Mouse (Mus musculus) neural tube, embryonic 15.5 days (tissue): ENCODE measurements at regions not wholly inside any gene's neighbourhood (a gene's known extent, or its start where the extent isn't known, plus 50 kb on each side); places are given as distances from the start of the nearest gene placed in this dataset.

Source experiments
- ATAC-seq: fragments of 200-750 bp; cut with Nextera tagmentation; 2 replicates; pipeline ENCODE4 v1.8.0; 2017; ENCODE audit warnings: mild to moderate bottlenecking, moderate TSS enrichment, moderate library complexity; ENCODE audit not compliant: low FRiP score
- H3K27ac ChIP-seq: fragments of 300-500 bp; sonication (generic); replicated peaks from 2 replicates; pipeline ENCODE4 v1.5.1; 2015; ENCODE audit warnings: mild to moderate bottlenecking, inconsistent platforms
- H3K27me3 ChIP-seq: fragments of 300-500 bp; sonication (generic); replicated peaks from 2 replicates; pipeline ENCODE4 v1.6.1; 2015; ENCODE audit warnings: inconsistent platforms
- H3K36me3 ChIP-seq: fragments of 300-500 bp; sonication (generic); 2 replicates; pipeline ENCODE4 v1.6.1; 2015; ENCODE audit warnings: inconsistent platforms
- H3K4me1 ChIP-seq: fragments of 300-500 bp; sonication (generic); 2 replicates; pipeline ENCODE4 v1.6.1; 2015; ENCODE audit warnings: inconsistent platforms
- H3K4me2 ChIP-seq: fragments of 300-500 bp; sonication (generic); 2 replicates; pipeline ENCODE4 v1.6.1; 2015; ENCODE audit warnings: inconsistent platforms, mild to moderate bottlenecking, moderate library complexity
- H3K4me3 ChIP-seq: fragments of 300-500 bp; sonication (generic); replicated peaks from 2 replicates; pipeline ENCODE4 v1.5.1; 2015; ENCODE audit warnings: mild to moderate bottlenecking, inconsistent platforms
- H3K9ac ChIP-seq: fragments of 300-500 bp; sonication (generic); replicated peaks from 2 replicates; pipeline ENCODE4 v1.6.1; 2015; ENCODE audit warnings: mild to moderate bottlenecking, inconsistent platforms
- H3K9me3 ChIP-seq: fragments of 300-500 bp; sonication (generic); replicated peaks from 2 replicates; pipeline ENCODE4 v1.6.1; 2016; ENCODE audit warnings: inconsistent platforms
- WGBS: fragments of 180-500 bp; shearing (Covaris S2); methylation state at CpG from one replicate; pipeline ENCODE4 v1.1.7; 2015; ENCODE audit warnings: mixed read lengths; 5-methylcytosine and 5-hydroxymethylcytosine counted together

GRCm38 (mm10) chr4:30216086-30216485, 1403.2 kb downstream of the Epha7 start:
- Histone ChIP-seq H3K36me3 (no peaks in the 10 kb centered on the region), H3K9me3 (no peaks in the 10 kb centered on the region), H3K9ac (no peak overlapping the region), H3K4me1 (no peaks in the 10 kb centered on the region), H3K27ac (no peak overlapping the region), H3K4me3 (no peak overlapping the region), H3K27me3 (no peaks in the 10 kb centered on the region), H3K4me2 (no peak overlapping the region)
- 95% methylated on average over 1 of the region's 1 CpGs for WGBS
- ATAC-seq: no peak

GRCm38 (mm10) chr4:30227139-30227538, 1414.2 kb downstream of the Epha7 start:
- Histone ChIP-seq H3K27ac (no peak overlapping the region), H3K4me3 (no peak overlapping the region), H3K27me3 (no peaks in the 10 kb centered on the region), H3K36me3 (no peaks in the 10 kb centered on the region), H3K4me2 (no peak overlapping the region), H3K9ac (no peak overlapping the region), H3K4me1 (no peaks in the 10 kb centered on the region), H3K9me3 (no peaks in the 10 kb centered on the region)
- no peak for ATAC-seq

- no peak for ATAC-seq
Measured at GRCm38 (mm10) chr4:30262101-30262500, 1449.2 kb downstream of the Epha7 start.

GRCm38 (mm10) chr4:30268026-30268425, 1455.1 kb downstream of the Epha7 start:
- Histone ChIP-seq H3K4me3 (no peak overlapping the region), H3K4me1 (no peaks in the 10 kb centered on the region), H3K36me3 (no peaks in the 10 kb centered on the region), H3K9ac (no peak overlapping the region), H3K9me3 (no peaks in the 10 kb centered on the region), H3K4me2 (no peak overlapping the region), H3K27me3 (no peaks in the 10 kb centered on the region), H3K27ac (no peak overlapping the region)
- WGBS: 82% methylated on average over 3 of the region's 3 CpGs
- no peak for ATAC-seq

More at GRCm38 (mm10) chr4:30262101-30262500, 1449.2 kb downstream of the Epha7 start:
- H3K9me3 ChIP-seq: no peaks in the 10 kb centered on the region
- 62% methylated on average over 2 of the region's 2 CpGs for WGBS
- H3K27ac ChIP-seq: no peak overlapping the region
- no peak overlapping the region for H3K9ac ChIP-seq
- H3K4me2 ChIP-seq: no peak overlapping the region
- H3K4me1 ChIP-seq: no peaks in the 10 kb centered on the region
- no peaks in the 10 kb centered on the region for H3K36me3 ChIP-seq
- H3K4me3 ChIP-seq: no peak overlapping the region
- H3K27me3 ChIP-seq: no peaks in the 10 kb centered on the region

GRCm38 (mm10) chr4:30270000-30270399, 1457.1 kb downstream of the Epha7 start:
- ATAC-seq: no peak
- no peaks in the 10 kb centered on the region for H3K4me1 ChIP-seq
- H3K9ac ChIP-seq: no peak overlapping the region
- no peak overlapping the region for H3K27ac ChIP-seq
- H3K36me3 ChIP-seq: no peaks in the 10 kb centered on the region
- H3K9me3 ChIP-seq: no peaks in the 10 kb centered on the region
- H3K4me3 ChIP-seq: no peak overlapping the region
- no peaks in the 10 kb centered on the region for H3K27me3 ChIP-seq
- no peak overlapping the region for H3K4me2 ChIP-seq

GRCm38 (mm10) chr4:30312438-30312837, 1499.5 kb downstream of the Epha7 start:
- Histone ChIP-seq H3K4me1 (0 out of 2 replicates have a peak, but pooled peaks cover 2% of the 10 kb centered on the region), H3K27me3 (no peaks in the 10 kb centered on the region), H3K9ac (no peak overlapping the region), H3K27ac (no peak overlapping the region), H3K4me2 (peak overlapping the region; percentile 13; the same call in 1 of the 2 replicates), H3K9me3 (no peaks in the 10 kb centered on the region), H3K36me3 (no peaks in the 10 kb centered on the region), H3K4me3 (no peak overlapping the region)
- 42% methylated on average over 2 of the region's 2 CpGs for WGBS
- no peak for ATAC-seq

- Histone ChIP-seq H3K9me3 (no peaks in the 10 kb centered on the region), H3K4me3 (no peak overlapping the region), H3K27me3 (no peaks in the 10 kb centered on the region), H3K27ac (no peak overlapping the region), H3K9ac (no peak overlapping the region), H3K4me1 (0 out of 2 replicates have a peak, but pooled peaks cover 2% of the 10 kb centered on the region), H3K4me2 (peak overlapping the region; percentile 13; the same call in 1 of the 2 replicates), H3K36me3 (no peaks in the 10 kb centered on the region)
- no peak for ATAC-seq
- 67% methylated on average over 7 of the region's 7 CpGs for WGBS
Measured at GRCm38 (mm10) chr4:30312956-30313355, 1500.0 kb downstream of the Epha7 start.

- Histone ChIP-seq H3K4me2 (no peak overlapping the region), H3K4me3 (no peak overlapping the region), H3K27ac (no peak overlapping the region), H3K4me1 (0 out of 2 replicates have a peak, but pooled peaks cover 2% of the 10 kb centered on the region), H3K9me3 (no peaks in the 10 kb centered on the region), H3K9ac (no peak overlapping the region), H3K27me3 (no peaks in the 10 kb centered on the region), H3K36me3 (no peaks in the 10 kb centered on the region)
- WGBS: 77% methylated on average over 1 of the region's 1 CpGs
- ATAC-seq: no peak
Measured at GRCm38 (mm10) chr4:30315348-30315747, 1502.4 kb downstream of the Epha7 start.

GRCm38 (mm10) chr4:30316995-30317394, 1504.1 kb downstream of the Epha7 start:
- H3K36me3 ChIP-seq: no peaks in the 10 kb centered on the region
- H3K9ac ChIP-seq: no peak overlapping the region
- 0 out of 2 replicates have a peak, but pooled peaks cover 2% of the 10 kb centered on the region for H3K4me1 ChIP-seq
- no peak for ATAC-seq
- H3K9me3 ChIP-seq: no peaks in the 10 kb centered on the region
- H3K4me2 ChIP-seq: no peak overlapping the region
- no peak overlapping the region for H3K4me3 ChIP-seq
- H3K27ac ChIP-seq: no peak overlapping the region
- no peaks in the 10 kb centered on the region for H3K27me3 ChIP-seq
- 85% methylated on average over 4 of the region's 4 CpGs for WGBS

GRCm38 (mm10) chr4:30320038-30320437, 1507.1 kb downstream of the Epha7 start:
- Histone ChIP-seq H3K4me3 (no peak overlapping the region), H3K36me3 (no peaks in the 10 kb centered on the region), H3K27ac (no peak overlapping the region), H3K4me2 (no peak overlapping the region), H3K9me3 (no peaks in the 10 kb centered on the region), H3K4me1 (no peaks in the 10 kb centered on the region), H3K9ac (no peak overlapping the region), H3K27me3 (no peaks in the 10 kb centered on the region)
- ATAC-seq: no peak

GRCm38 (mm10) chr4:30347552-30347951, 1534.6 kb downstream of the Epha7 start:
- Histone ChIP-seq H3K9me3 (no peaks in the 10 kb centered on the region), H3K4me1 (no peaks in the 10 kb centered on the region), H3K36me3 (no peaks in the 10 kb centered on the region), H3K4me3 (no peak overlapping the region), H3K4me2 (no peak overlapping the region), H3K9ac (no peak overlapping the region), H3K27ac (no peak overlapping the region), H3K27me3 (no peaks in the 10 kb centered on the region)
- no peak for ATAC-seq
